Mouse (Mus musculus) kidney, embryonic 16.5 days (tissue): ENCODE results near the gene 0610010F05Rik. TPM values are rescaled to one million over a fixed set of nuclear protein-coding genes. Genes with fewer than 3 reads are reported as not detected.

Experiments used
- polyA plus RNA-seq: library from polyadenylated mRNA; unstranded; fragments of >200 nt; fragmentation: Nextera tagmentation; extraction: Ambion mirVana; gene quantifications from 2 replicates; pipeline ENCODE4 v1.2.1, GENCODE M21; 2015

Gene 0610010F05Rik
- polyA plus RNA-seq, 1 experiment from 2014 or later: 22.5 TPM

Other genes with a start within 250 kb of the 0610010F05Rik start
- 81.7 and 83.1 TPM in 2 replicates for gene Ahsa2, start 135.6 kb downstream of the 0610010F05Rik start, polyA plus RNA-seq
- not detected in 2 replicates for gene 1700093K21Rik, start 112.5 kb downstream of the 0610010F05Rik start, polyA plus RNA-seq
- gene Pus10, start 32.0 kb upstream of the 0610010F05Rik start, polyA plus RNA-seq: 21.2 and 23.7 TPM in 2 replicates
- 24.5 and 29.8 TPM in 2 replicates for gene Pex13, start 32.3 kb upstream of the 0610010F05Rik start, polyA plus RNA-seq
- 0.60 and 0.76 TPM in 2 replicates for gene Rel, start 137.3 kb upstream of the 0610010F05Rik start, polyA plus RNA-seq